Mouse (Mus musculus) lung, postnatal 4 days (tissue): Measurements from ENCODE around the gene Mrpl51.

Experiments
- DNase-seq, 2 experiments: peaks; one replicate each; pipeline ENCODE4 v3.0.0; 2021

Gene Mrpl51

GRCm38 (mm10) chr6:125193390-125193789, 1.8 kb downstream of the Mrpl51 start:
- no peak for DNase-seq

- DNase-seq = no peak
These were observed 4.0 kb downstream of the Mrpl51 start for GRCm38 (mm10) chr6:125195541-125196075.

DNA sequence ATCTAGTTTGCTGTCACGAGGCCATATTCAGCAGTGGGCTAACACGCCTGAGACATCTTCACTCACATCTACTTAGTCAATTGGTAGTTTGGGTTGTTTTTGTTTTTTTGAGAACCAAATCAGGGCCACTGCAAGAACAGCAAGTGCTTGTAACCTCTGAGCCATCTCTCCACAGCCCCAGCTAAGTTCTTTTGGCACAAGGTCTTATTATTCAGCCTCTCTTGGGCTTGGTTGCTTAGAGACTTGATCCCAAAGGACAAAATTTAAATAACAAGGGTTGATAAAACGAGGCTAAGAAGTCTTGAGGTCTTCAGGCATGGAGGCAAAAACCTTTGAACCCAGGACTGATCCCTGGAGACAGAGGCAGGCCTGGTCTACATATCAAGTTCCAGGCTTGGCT, 4.7 kb downstream of the Mrpl51 start:
- no peak for DNase-seq

DNA sequence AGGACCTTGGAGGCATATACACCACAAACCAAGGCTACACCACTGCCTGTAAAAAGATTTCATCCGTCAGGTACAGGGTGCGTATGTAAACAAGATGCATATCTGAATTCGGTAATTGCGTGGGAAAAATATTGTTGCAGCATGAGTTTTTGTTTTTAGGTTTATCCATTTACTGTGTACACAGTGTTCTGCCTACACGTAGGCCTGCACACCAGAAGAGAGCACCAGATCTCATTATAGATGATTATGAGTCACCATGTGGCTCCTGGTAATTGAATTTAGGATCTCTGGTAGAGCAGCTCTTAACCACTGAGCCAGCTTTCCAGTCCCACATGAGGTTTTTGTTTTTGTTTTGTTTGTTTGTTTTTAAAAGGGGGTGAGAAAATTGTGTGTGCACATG, 5.6 kb downstream of the Mrpl51 start:
- DNase-seq = no peak

DNA sequence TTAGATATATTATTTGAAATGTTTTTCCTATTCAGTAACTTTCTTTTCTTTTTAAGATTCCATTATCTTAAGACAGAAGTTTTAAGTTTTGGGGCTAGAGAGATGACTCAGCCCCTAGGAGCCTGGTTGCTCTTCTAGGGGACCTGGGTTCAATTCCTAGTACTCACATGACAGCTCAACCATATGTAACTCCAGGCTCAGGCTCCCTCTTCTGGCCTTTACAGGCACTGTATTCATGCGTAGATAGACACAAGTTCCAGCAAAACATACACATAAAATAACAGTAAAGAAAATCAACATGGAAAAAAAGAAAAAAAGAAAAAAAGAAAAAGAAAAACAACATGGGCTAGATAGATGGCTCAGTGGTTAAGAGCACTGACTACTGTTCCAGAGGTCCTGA, 18.8 kb downstream of the Mrpl51 start:
- no peak for DNase-seq

GRCm38 (mm10) chr6:125212621-125213020, 21.0 kb downstream of the Mrpl51 start:
- DNase-seq = no peak

GRCm38 (mm10) chr6:125213129-125213528, 21.5 kb downstream of the Mrpl51 start:
- DNase-seq = no peak

DNA sequence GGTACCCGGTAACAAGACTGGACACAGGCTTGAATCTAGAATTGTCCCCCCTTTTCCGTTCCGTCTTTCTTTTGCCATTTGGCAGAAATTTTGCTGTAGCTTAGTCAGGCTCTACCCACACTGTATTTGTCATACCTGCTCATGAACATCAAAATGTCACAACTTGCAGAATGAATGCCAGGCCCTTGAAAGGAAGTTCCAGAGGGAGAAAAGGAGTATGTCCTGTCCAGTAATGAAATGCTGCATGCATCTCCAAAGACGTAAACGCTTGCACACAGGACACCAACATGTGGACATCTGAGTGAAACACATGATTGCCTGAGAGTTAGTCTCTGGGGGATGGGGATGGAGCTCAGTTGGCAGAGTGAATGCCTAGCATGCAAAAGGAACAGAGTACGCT, 22.1 kb downstream of the Mrpl51 start:
- no peak for DNase-seq

DNA sequence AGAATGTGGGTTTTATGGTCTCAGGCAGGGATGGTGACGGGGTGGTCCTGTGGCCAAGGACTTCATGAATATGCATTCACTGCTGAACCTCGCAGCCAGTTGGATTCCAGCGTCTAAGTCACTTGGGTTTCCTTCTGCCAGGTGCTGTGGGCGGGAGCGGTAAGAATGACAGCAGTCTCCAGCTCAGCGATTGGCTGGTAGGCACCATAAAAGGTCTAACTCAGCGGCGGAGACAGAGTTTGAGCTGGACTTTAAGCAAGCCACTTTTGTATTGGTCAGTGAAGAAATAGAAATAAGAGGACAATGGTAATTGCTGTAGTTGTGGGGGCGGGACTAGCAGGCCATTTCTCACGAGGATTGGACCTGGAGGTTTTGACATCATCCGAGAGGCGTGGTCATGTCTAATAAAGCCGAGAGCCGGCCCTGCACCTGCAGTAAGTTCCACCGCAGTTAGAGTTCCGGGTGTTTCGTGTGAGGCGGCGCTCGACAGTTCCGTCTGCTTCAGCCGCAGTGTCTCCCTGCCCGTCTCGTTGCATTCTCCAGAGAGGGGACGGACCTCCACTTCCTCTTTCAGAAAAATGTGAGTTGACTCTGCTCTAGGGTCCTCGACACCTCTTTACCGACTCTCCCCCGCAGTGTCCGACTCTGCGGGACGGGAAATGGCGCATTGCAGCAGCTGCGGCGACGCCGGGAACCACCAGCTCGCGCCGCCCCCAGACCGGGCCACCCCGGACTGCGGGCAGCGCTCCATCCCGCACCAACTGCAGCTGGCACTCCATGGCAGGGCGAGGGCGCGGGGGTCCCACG, 23.8 kb downstream of the Mrpl51 start, which contains the start of gene Vamp1:
TSS of gene Vamp1 (plus strand) at position 404 of the 807 bp plus-strand sequence.
- DNase-seq = peak; percentile 95 to 96

- DNase-seq = no peak
These were observed 25.3 kb downstream of the Mrpl51 start for GRCm38 (mm10) chr6:125216898-125217297.

DNA sequence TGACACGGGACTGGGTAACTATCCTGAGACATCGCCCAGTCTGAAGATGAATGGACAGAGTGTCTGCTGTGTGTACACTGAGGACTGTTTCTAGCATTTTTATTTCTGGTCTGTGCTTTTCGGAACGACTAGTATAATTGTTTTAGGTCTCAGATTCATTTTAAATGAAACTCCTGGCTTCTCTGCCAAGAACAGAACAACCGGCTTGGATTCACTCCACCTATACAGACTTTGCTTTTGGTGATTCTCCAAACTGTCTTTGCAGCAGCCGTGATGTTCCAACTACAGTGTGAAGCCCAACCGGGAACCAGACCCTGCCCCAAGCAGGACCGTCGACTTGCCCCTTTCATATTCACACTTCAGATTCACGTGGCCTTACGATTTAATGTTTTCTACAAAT, 26.3 kb downstream of the Mrpl51 start:
- no peak for DNase-seq

DNA sequence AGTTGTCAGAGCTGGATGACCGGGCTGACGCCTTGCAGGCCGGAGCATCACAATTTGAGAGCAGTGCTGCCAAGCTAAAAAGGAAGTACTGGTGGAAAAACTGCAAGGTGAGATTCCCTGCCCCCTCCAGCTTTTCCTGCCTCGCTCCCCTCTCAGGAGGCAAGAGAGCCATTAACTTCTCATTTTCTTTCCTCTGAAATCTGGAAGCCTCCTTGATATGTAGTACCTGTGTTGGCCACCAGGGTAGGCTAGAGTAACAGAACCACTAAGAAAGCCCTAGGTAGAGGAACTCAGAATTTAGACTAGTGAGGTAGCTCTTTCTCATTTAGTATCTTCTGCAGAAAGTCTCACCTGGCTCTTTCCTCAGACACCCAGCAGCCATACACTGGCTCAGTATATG, 27.4 kb downstream of the Mrpl51 start:
- DNase-seq = peak in 1 of 2 experiments; percentile 76

GRCm38 (mm10) chr6:125221115-125221745, 29.6 kb downstream of the Mrpl51 start:
- no peak for DNase-seq

DNA sequence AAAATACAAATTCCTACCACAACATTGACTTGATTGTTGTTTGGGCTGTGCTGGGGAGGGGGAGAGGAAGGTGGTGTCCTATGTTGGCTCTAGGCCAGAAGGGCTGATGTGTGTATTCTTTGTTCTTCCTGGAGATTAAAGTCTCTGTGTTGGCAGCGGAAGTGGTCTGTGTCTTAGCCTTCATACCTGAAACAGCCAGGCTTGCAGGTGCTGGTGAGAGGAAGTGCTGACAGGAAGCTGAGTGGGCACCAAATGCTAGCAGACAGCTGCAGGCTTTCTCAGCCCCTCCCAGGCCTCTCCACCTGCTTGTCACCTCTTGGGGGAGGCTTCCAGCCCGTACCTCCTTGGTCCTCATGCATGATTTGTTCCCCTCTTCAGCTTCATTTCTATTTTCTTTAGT, 30.5 kb downstream of the Mrpl51 start:
- DNase-seq = peak; percentile 28 to 60

DNA sequence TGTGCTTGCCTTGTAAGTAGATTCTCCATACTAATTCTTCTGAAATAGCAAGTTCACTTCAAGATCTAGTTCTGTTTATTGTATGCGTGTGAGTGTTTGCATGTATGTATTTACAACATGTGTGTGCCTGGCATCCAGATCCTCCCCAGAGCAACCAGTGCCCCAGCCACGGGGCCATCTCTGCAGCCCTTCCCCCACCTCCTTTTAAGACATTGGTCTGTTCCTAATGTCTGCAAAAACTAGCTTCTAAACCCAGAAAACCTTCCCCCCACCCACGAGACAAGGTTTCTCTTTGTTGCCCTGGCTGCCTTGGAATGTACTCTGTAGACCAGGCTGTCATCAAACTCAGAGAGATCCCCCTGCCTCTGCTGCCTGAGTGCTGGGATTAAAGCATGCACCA, 31.0 kb downstream of the Mrpl51 start:
- DNase-seq = no peak

DNA sequence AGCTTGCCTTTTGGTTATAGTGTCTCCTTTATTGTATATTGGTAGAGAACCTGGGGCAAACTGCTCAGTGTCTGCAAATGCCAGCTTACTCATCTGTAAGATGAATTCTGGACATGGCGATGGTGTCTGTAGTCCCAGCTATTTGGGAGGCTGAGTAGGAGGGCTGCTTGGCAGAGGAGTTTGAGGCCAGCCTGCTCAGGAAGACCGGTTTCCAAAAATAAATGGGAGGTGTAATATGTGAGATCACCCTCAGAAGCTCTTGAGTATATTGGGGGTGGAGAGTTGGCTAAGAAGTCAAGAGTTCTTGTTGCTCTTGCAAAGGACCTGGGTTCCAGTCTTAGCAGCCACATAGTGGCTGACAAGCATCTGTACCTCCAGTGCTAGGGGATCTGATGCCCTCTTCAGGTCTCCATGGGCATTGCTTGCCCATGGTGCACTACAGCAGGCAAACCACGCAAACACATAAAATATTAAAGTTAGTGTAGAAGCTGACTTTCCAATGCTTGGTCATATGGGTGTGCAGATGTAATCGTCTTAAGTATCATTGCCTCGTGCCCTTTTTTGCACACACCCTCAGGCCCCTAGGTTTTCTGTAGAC, 34.0 kb downstream of the Mrpl51 start:
- DNase-seq = no peak

DNA sequence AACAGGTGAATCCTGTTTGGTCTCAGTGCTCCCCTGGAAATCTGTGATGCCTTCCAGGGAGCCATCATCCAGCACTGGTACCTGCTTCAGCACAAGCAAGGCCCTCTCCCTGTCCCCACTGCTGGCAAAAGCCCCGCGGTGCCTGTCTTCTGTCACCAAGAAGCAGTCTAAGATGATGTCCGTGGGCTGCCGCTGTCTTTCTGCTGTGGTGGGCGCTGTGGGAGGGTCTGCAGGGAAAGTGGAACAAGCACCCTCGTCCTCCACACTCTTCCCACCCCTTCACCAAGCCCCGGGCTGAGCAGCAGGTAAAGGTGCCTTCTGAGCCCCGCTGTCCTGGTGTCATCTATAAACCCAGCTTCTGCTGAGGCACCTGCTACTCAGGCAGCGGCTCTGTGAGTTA, 39.0 kb downstream of the Mrpl51 start:
- DNase-seq = no peak

- peak; percentile 68 to 70 for DNase-seq
These were observed 39.8 kb downstream of the Mrpl51 start, which contains the start of gene Tapbpl for GRCm38 (mm10) chr6:125231117-125232044. Gene Tapbpl (minus strand): TSS chr6:125231860.

GRCm38 (mm10) chr6:125232045-125232437, 40.4 kb downstream of the Mrpl51 start:
- no peak for DNase-seq

DNA sequence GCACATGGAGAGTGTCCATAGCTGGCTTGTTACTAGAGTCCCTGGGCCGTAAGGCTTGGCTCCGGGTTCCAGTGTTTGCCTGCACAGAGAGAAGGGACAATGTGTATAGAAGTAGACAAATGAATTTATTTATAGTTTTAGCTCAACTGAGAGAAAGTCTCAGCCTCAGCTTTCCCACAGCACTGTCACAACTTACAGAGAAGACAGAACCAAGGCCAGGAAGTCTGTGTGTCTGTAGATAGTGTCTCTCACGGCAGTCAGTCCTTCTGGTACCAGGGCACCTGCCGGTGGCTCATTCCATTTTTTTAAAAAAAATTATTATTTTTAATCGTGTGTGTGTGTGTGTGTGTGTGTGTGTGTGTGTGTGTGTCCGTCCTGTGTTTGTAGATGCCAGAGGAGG, 40.9 kb downstream of the Mrpl51 start:
- DNase-seq = no peak

GRCm38 (mm10) chr6:125233816-125234519, 42.4 kb downstream of the Mrpl51 start:
- peak in 1 of 2 experiments; percentile 66 for DNase-seq

DNA sequence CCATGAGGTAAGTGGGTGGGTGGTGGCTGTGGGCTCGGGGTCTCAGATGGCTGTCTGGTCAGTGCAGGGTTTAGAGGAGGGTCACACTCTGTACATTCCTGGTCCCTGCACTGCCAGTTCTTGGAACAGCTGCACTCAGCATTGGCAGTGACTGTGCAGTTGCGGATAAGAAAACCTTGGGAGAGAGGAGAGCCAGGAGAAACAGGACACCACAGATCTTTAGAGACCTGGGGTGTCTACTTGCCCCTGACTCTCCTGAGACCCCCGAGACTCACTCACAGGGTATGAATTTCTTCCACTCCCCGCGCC, 42.9 kb downstream of the Mrpl51 start:
- DNase-seq = no peak
